Mouse (Mus musculus) E14TG2a.4 (cell line): Measurements from ENCODE around the gene Marveld3.

Experiments
- CTCF ChIP-seq: conservative IDR thresholded peaks from 2 replicates; pipeline ENCODE4 v1.5.1; 2014; ENCODE audit warnings: low read length
- NANOG ChIP-seq: IDR thresholded peaks from 2 replicates; pipeline ENCODE4 v1.6.1; 2014; ENCODE audit warnings: borderline replicate concordance, low read length, mixed read lengths

DNA sequence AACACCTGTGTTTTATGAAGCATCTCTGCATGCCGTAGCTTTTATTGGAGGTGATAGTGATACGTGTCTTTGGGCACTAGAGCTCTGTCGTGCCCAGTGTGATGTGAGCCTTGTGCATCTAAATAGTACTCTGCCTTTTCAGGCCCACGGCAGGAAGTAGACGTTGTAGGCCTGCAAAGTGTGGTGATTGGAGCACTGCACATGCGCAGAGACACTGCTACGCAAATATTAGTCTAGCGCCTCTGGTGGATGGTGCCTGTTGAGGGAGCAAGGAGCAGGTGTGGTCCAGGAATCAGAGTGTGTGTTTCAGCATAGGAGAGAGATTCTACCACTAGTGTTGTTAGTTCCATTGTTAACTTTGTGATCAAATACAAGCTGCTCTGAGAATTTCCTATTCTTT, 27.1 kb upstream of the Marveld3 start:
- no peak for TF ChIP-seq CTCF
- no peak for TF ChIP-seq NANOG
